Mouse (Mus musculus) liver, postnatal 0 days (tissue): Measurements from ENCODE around the gene Nell1.

Source experiments
- CTCF ChIP-seq: sonication (generic); IDR thresholded peaks from 2 replicates; pipeline ENCODE4 v1.5.1; 2016; ENCODE audit warnings: antibody characterized with exemption, low read depth
- EP300 ChIP-seq: IDR thresholded peaks from 2 replicates; pipeline ENCODE4 v1.6.1; 2016; ENCODE audit warnings: antibody characterized with exemption, low read depth, mild to moderate bottlenecking

DNA sequence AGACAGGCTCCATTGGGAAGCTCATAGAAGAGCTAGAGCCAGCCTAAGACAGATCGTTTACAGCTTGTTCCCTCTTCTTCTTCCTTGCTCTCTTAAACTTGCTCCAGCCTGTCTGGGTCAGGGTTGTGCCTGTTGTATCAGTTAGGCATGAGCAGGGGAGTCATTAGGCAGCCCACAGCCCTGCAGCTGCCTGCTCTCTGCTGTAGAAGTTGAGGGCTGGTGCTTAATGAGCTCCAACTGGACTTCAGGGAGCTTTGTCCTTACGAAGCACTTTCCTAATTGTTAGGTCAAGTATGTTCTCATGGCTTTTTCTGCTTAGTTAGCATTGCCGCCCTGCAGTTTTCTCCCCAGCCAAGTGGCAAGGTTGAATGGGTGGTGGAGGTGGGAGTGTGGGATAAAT lies 32.6 kb upstream of the Nell1 start:
- TF ChIP-seq CTCF (no peak), EP300 (no peak)
